Comparison of ENCODE assay signal across 11 mouse cellular contexts in genomic region chr13:107961972-107962371, GRCm38 (mm10).
DNase-seq lines count a peak whose midpoint lies in the region; ATAC-seq and TF ChIP-seq lines count a peak whose summit lies in the region.
"Had no signal": no experiment of that assay in that cellular context is flagged by ENCODE, and none has a peak within 500 bp of the region (broad histone marks: within the 10 kb centered on the region; RNA-seq: fewer than 3 reads in every experiment).

No protein-coding gene starts in this region.

- ATAC-seq in hindbrain, embryonic 12.5 days (ENCODE audit: low FRiP score): no peak; the same call in 1 of the 2 replicates
- no peak for ATAC-seq in hindbrain, embryonic 16.5 days
- ATAC-seq in lung, postnatal 0 days: peak; percentile 82
- ATAC-seq: forebrain, embryonic 16.5 days; liver, embryonic 12.5 days had no signal

- TF ChIP-seq CTCF in lung, postnatal 0 days (IDR thresholded peaks at IDR 0.05): no peak

- WGBS in hindbrain, embryonic 12.5 days: 48% methylated on average over 4 of the region's 4 CpGs
- whole genome bisulfite sequencing in hindbrain, embryonic 16.5 days: 21% methylated on average over 4 of the region's 4 CpGs
- WGBS in lung, postnatal 0 days: 52% methylated on average over 4 of the region's 4 CpGs
- WGBS in forebrain, embryonic 10.5 days: 70% methylated on average over 4 of the region's 4 CpGs

- H3K4me2 ChIP-seq in hindbrain, embryonic 12.5 days (replicated peaks): no peak overlapping the region
- H3K4me2 ChIP-seq in hindbrain, embryonic 16.5 days (ENCODE audit: low read length): no peak overlapping the region
- H3K4me2 ChIP-seq in lung, postnatal 0 days (replicated peaks; ENCODE audit: low read depth, low read length): no peak overlapping the region
- H3K4me2 ChIP-seq: liver, embryonic 12.5 days had no signal

- H3K9me3 ChIP-seq in hindbrain, embryonic 12.5 days (replicated peaks): no peaks in the 10 kb centered on the region
- H3K9me3 ChIP-seq in hindbrain, embryonic 16.5 days (ENCODE audit: control insufficient read depth, low read length): no peaks in the 10 kb centered on the region
- no peaks in the 10 kb centered on the region for H3K9me3 ChIP-seq in lung, postnatal 0 days (ENCODE audit: low read length)
- no peaks in the 10 kb centered on the region for H3K9me3 ChIP-seq in forebrain, embryonic 10.5 days
- H3K9me3 ChIP-seq: liver, embryonic 12.5 days had no signal

- intact Hi-C loops in gastrocnemius, postnatal 14 days (cut with DNase I; ENCODE audit: low total_unique reads): no loop called here

- no peaks in the 10 kb centered on the region for H3K36me3 ChIP-seq in hindbrain, embryonic 12.5 days
- no peaks in the 10 kb centered on the region for H3K36me3 ChIP-seq in hindbrain, embryonic 16.5 days (ENCODE audit: control insufficient read depth, insufficient read depth, low read length)
- no peaks in the 10 kb centered on the region for H3K36me3 ChIP-seq in lung, postnatal 0 days (ENCODE audit: insufficient read depth, low read length)
- no peaks in the 10 kb centered on the region for H3K36me3 ChIP-seq in forebrain, embryonic 10.5 days (replicated peaks)
- H3K36me3 ChIP-seq: liver, embryonic 12.5 days had no signal

- DNase-seq in gonadal fat pad, adult 2 months (ENCODE audit: low read depth): peak; percentile 16
- DNase-seq in kidney, adult 8-10 months: peak; percentile 48 to 78
- DNase-seq in lung, postnatal 0 days (ENCODE audit: low spot score): peak; percentile 72
- DNase-seq in forebrain, embryonic 10.5 days (ENCODE audit: extremely low spot score, low spot score): no peak
- no peak for DNase-seq in right cerebral cortex, postnatal 4 days
- DNase-seq in gastrocnemius, postnatal 14 days: no peak

- H3K4me3 ChIP-seq in hindbrain, embryonic 12.5 days: no peak overlapping the region
- H3K4me3 ChIP-seq in hindbrain, embryonic 16.5 days (ENCODE audit: low read length): no peak overlapping the region
- H3K4me3 ChIP-seq in lung, postnatal 0 days (ENCODE audit: low read depth, low read length): no peak overlapping the region
- H3K4me3 ChIP-seq in forebrain, embryonic 10.5 days: no peak overlapping the region
- H3K4me3 ChIP-seq: left cerebral cortex, adult 2 months; liver, embryonic 12.5 days had no signal

- 0 out of 2 replicates have a peak overlapping the region, but pooled peaks have one; percentile 7 for H3K27ac ChIP-seq in hindbrain, embryonic 12.5 days
- H3K27ac ChIP-seq in hindbrain, embryonic 16.5 days (ENCODE audit: low read depth, low read length): no peak overlapping the region
- no peak overlapping the region for H3K27ac ChIP-seq in lung, postnatal 0 days (ENCODE audit: low read length)
- H3K27ac ChIP-seq in forebrain, embryonic 10.5 days: no peak overlapping the region
- H3K27ac ChIP-seq: left cerebral cortex, adult 2 months; liver, embryonic 12.5 days had no signal

- peak; percentile 67 for TF ChIP-seq EP300 in lung, postnatal 0 days (IDR thresholded peaks at IDR 0.05)

- H3K9ac ChIP-seq in hindbrain, embryonic 12.5 days: no peak overlapping the region
- no peak overlapping the region for H3K9ac ChIP-seq in hindbrain, embryonic 16.5 days (ENCODE audit: low read depth, low read length)
- H3K9ac ChIP-seq in lung, postnatal 0 days (replicated peaks; ENCODE audit: low read depth): no peak overlapping the region
- H3K9ac ChIP-seq: liver, embryonic 12.5 days had no signal

- H3K4me1 ChIP-seq in hindbrain, embryonic 12.5 days: peaks cover 10% of the 10 kb centered on the region; the same call in 1 of the 2 replicates
- H3K4me1 ChIP-seq in hindbrain, embryonic 16.5 days (ENCODE audit: control insufficient read depth, insufficient read depth, low read depth, low read length): no peaks in the 10 kb centered on the region
- H3K4me1 ChIP-seq in lung, postnatal 0 days (ENCODE audit: insufficient read depth, low read depth, low read length): no peaks in the 10 kb centered on the region
- peaks cover 42% of the 10 kb centered on the region for H3K4me1 ChIP-seq in forebrain, embryonic 10.5 days

- H3K27me3 ChIP-seq in hindbrain, embryonic 12.5 days: no peaks in the 10 kb centered on the region; the same call in 1 of the 2 replicates
- no peaks in the 10 kb centered on the region for H3K27me3 ChIP-seq in hindbrain, embryonic 16.5 days (replicated peaks; ENCODE audit: control insufficient read depth, insufficient read depth, low read length)
- H3K27me3 ChIP-seq in lung, postnatal 0 days (replicated peaks; ENCODE audit: insufficient read depth, low read length): no peaks in the 10 kb centered on the region
- peaks cover 12% of the 10 kb centered on the region; the same call in 1 of the 2 replicates for H3K27me3 ChIP-seq in forebrain, embryonic 10.5 days (ENCODE audit: poor library complexity, severe bottlenecking)
- H3K27me3 ChIP-seq: liver, embryonic 12.5 days had no signal

Comparison
In these comparisons a context has a peak if more than half of its experiments do, and no peak if none do; other contexts are left out.
1. DNase-seq: peak in gonadal fat pad, adult 2 months (single experiment), kidney, adult 8-10 months (2 of 2) and lung, postnatal 0 days (single experiment); none in forebrain, embryonic 10.5 days (single experiment), right cerebral cortex, postnatal 4 days (single experiment) and gastrocnemius, postnatal 14 days (single experiment).